Mouse (Mus musculus): ENCODE measurements around the gene Runx3. TPM values are rescaled to one million over a fixed set of nuclear protein-coding genes. Genes with fewer than 3 reads are reported as not detected.
A peak's percentile ranks its signal among the peaks of the same experiment; 100 is the strongest.
"Not testable (repeated sequence)": the region's sequence is repeated elsewhere in the genome, so short reads cannot be mapped to it uniquely, and the experiment has no call there.

Gene Runx3
- polyA plus RNA-seq, 1 experiment from 2014 or later = not detected

DNA sequence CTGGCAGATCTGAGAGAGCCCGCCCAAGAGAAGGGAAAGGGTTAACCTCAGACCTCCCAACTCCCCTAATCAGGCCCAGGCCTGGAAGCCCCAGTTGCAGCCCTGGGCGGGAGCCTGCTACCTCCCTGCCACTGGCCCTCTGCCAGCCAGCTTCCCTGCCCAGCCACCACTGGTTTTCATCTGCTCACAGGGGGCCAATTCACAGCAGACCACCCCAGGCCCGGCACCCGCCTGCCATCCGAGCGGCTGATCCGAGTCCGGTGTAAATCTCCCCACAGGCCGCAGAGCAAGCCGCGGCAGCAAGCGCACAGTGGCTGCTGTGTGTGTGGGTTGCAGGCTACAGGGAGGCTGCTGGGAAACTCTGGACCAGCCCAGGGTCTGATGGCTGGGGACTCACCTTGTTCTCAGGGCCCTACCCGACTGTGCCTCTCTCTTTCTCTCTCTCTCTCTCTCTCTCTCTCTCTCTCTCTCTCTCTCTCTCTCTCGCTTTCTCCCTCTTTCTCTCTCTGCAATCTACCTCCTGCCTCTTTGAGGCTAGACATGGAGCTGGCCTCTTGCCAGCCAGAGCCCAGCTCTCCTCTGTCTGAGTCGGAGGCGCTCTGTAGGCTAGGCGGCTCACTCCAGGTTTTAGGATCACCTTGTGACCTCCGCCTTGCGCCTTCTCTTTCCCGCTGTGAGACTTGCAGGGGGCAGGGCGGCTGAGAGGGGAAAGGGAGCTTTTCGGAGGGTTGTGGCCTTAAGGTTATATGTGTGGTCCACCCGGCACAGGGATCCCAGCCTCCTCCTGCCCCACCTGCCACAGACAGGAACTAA, 46.2 kb downstream of the Runx3 start:
- Histone ChIP-seq H3K4me2 (0 out of 2 replicates have a peak overlapping the region, but pooled peaks have one; percentile 1), H3K36me3 (replicated peaks) (no peaks in the 10 kb centered on the region), H3K4me3 (no peak overlapping the region), H3K9ac (no peak overlapping the region), H3K4me1 (peaks cover 14% of the 10 kb centered on the region), H3K27ac (no peak overlapping the region), H3K9me3 (no peaks in the 10 kb centered on the region), H3K27me3 (replicated peaks) (peaks cover 55% of the 10 kb centered on the region)
- peak; percentile 45; the same call in 1 of the 2 replicates for ATAC-seq (replicated peaks)
- 4% methylated on average over 23 of the region's 23 CpGs for WGBS

DNA sequence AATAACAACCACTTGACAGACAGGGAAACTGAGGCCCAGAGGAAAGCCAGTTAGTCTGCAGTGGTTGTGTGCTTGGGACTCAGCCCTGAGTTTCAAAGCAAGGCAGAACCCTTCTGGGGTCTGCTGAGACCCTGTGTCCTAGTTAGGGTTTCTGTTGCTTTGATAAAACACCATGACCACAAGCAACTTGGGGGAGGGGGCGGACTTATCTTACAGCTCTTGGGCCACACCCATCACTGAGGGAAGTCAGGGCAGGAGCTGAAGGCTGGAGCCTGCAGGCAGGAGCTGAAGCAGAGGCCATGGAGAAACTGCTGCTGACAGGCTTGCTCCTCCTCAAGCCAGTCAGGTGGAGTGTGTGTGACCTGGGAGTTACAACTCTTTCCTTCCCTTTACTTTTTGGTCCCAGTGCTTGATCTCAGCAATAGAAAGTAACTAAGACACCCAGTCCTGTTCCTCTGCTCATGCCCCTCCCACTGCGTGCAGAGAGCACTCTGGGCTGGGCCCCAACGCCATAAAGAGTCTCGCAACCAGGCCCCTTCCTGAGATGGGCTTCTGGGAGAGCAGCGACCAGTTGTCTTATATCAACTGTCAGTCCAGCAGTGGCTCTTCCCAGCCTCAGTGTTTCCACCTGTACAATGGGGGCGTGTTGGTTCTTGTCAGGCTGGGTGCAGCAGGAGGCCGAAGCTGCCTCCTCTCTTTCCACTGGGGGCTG, 47.5 kb downstream of the Runx3 start:
- H3K4me3 ChIP-seq = no peak overlapping the region
- H3K4me1 ChIP-seq = peaks cover 14% of the 10 kb centered on the region
- H3K27me3 ChIP-seq (replicated peaks) = peaks cover 55% of the 10 kb centered on the region
- H3K4me2 ChIP-seq = no peak overlapping the region
- no peak overlapping the region for H3K9ac ChIP-seq
- H3K27ac ChIP-seq = no peak overlapping the region
- ATAC-seq (replicated peaks) = no peak
- H3K9me3 ChIP-seq = no peaks in the 10 kb centered on the region
- WGBS = 50% methylated on average over 7 of the region's 7 CpGs
- H3K36me3 ChIP-seq (replicated peaks) = no peaks in the 10 kb centered on the region

DNA sequence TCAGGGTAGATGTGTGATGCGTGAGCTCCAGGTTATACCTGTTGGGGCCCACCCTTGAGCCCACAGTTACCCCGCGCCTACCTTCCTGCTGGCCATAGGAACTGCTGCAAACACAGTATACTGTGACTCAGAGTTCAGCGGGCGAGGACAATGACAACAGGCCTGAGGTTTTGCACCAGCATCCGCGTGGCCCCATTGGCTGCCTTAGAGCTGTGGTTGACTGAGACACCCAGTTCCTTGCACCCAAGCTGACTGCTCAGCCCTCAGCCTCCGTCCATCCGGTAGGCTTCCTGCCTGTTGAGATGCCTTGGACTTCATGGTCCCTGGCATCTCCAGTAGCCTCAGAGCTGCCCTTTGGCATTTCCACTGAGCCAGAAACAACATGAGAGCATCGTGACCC, 48.6 kb downstream of the Runx3 start:
- WGBS = 74% methylated on average over 10 of the region's 10 CpGs
- peaks cover 14% of the 10 kb centered on the region for H3K4me1 ChIP-seq
- no peak overlapping the region for H3K9ac ChIP-seq
- H3K9me3 ChIP-seq = no peaks in the 10 kb centered on the region
- no peak for ATAC-seq (replicated peaks)
- no peak overlapping the region for H3K4me2 ChIP-seq
- no peak overlapping the region for H3K27ac ChIP-seq
- no peak overlapping the region for H3K4me3 ChIP-seq
- H3K36me3 ChIP-seq (replicated peaks) = no peaks in the 10 kb centered on the region
- H3K27me3 ChIP-seq (replicated peaks) = peaks cover 54% of the 10 kb centered on the region

DNA sequence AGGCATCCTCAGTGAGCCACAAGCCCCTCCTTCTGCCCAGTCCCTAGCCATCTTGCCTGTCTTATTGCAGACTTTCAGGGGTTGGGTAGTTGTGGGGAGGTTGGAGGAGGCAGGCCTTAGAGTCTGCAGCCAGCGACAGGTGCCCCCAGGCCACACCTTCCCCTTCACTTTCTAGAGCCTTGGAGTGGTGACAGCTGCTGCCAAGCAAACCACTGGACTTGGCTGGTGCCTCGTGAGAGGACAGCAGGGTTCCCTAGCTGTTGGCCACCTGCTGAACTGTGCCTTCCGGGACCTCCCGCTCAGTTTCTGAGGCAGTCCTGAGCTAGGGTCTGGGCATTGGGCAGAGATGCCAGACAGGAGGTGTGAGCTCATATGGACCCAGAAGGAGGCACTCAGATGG, 49.0 kb downstream of the Runx3 start:
- Histone ChIP-seq H3K9ac (no peak overlapping the region), H3K27ac (no peak overlapping the region), H3K9me3 (no peaks in the 10 kb centered on the region), H3K4me3 (no peak overlapping the region), H3K27me3 (replicated peaks) (peaks cover 54% of the 10 kb centered on the region), H3K4me1 (peaks cover 14% of the 10 kb centered on the region), H3K4me2 (no peak overlapping the region), H3K36me3 (replicated peaks) (no peaks in the 10 kb centered on the region)
- 53% methylated on average over 4 of the region's 4 CpGs for WGBS
- ATAC-seq (replicated peaks) = no peak

DNA sequence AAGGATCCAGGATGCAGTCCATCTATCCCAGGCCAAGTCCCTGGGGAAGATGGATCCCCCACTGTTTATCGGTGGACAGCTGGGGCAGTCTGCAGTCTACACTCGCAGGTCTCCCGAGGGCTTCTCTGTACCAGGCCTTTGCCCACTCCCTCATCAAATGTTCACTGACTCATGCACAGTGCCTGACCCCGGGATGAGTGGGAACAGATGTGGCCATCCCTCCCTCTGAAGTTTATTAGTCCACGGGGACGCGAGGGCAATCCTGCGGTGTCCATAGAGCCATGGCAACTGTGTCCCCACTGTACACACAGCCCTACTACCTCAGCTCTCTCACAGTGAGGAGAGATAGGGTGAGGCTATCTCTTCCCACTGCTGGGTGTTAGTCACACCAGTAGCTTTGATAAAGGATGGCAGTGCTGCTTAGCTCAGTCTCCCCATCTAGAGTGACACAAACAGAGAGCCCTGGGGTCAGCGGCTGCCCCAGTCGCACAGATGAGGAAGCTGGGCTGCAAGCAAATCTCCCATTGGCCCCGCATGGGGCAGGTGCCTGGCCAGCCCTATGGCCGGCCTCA, 50.9 kb downstream of the Runx3 start:
- no peak overlapping the region for H3K9ac ChIP-seq
- no peak overlapping the region for H3K4me2 ChIP-seq
- peaks cover 21% of the 10 kb centered on the region for H3K4me1 ChIP-seq
- ATAC-seq (replicated peaks) = no peak
- H3K27me3 ChIP-seq (replicated peaks) = peaks cover 58% of the 10 kb centered on the region
- H3K36me3 ChIP-seq (replicated peaks) = no peaks in the 10 kb centered on the region
- H3K4me3 ChIP-seq = no peak overlapping the region
- no peak overlapping the region for H3K27ac ChIP-seq
- 74% methylated on average over 12 of the region's 12 CpGs for WGBS
- no peaks in the 10 kb centered on the region for H3K9me3 ChIP-seq

DNA sequence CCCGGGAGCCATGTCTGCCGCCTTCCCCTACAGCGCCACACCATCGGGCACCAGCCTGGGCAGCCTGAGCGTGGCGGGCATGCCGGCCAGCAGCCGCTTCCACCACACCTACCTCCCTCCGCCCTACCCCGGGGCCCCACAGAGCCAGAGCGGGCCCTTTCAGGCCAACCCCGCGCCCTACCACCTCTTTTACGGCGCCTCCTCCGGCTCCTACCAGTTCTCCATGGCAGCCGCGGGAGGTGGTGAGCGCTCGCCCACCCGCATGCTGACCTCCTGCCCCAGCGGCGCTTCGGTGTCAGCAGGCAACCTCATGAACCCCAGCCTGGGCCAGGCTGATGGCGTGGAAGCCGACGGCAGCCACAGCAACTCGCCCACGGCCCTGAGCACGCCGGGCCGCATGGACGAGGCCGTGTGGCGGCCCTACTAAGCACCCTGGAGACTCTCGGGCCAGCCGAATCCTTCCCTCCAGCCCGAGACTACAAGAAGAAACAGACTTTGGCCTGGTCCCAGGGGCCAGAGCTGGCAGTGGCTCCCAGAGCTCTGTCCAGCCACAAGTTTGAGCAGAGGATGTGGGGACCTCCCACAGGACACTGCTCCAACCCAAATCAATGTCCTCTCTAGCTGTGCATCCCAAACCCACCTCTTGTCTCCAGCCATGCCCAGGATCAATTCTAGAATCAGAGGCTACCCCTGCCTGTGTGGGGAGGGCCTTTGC, 55.1 kb downstream of the Runx3 start:
- no peaks in the 10 kb centered on the region for H3K9me3 ChIP-seq
- ATAC-seq (replicated peaks) = no peak
- peaks cover 27% of the 10 kb centered on the region for H3K27me3 ChIP-seq (replicated peaks)
- peak overlapping the region; percentile 50 for H3K4me2 ChIP-seq
- no peaks in the 10 kb centered on the region for H3K36me3 ChIP-seq (replicated peaks)
- H3K27ac ChIP-seq = no peak overlapping the region
- H3K4me1 ChIP-seq = peaks cover 9% of the 10 kb centered on the region; the same call in 1 of the 2 replicates
- H3K9ac ChIP-seq = 0 out of 2 replicates have a peak overlapping the region, but pooled peaks have one; percentile 11
- peak overlapping the region; percentile 28 for H3K4me3 ChIP-seq
- 7% methylated on average over 38 of the region's 38 CpGs for WGBS

DNA sequence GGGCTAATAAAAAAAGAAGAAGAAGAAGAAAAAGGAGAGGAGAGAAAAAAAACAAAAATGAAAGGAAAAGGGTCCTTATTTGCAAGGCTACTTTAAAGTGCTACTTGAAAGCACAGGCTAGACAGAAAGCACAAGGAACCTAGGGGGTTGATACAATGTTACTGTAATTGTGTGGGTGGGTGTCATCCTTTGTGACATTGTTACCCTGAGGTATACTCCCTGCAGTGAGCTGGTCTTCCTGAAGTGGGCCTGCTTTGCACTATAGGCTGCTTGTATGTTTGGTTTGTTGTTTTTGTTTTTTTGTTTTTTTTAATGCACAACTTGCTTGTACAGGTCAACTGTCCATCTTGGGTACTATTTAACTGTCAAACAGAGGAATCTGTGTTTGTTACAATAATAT, 57.1 kb downstream of the Runx3 start:
- peaks cover 27% of the 10 kb centered on the region for H3K27me3 ChIP-seq (replicated peaks)
- no peak overlapping the region for H3K4me2 ChIP-seq
- H3K9ac ChIP-seq = no peak overlapping the region
- H3K9me3 ChIP-seq = no peaks in the 10 kb centered on the region
- H3K36me3 ChIP-seq (replicated peaks) = no peaks in the 10 kb centered on the region
- no peak for ATAC-seq (replicated peaks)
- H3K4me3 ChIP-seq = no peak overlapping the region
- H3K27ac ChIP-seq = no peak overlapping the region
- peaks cover 9% of the 10 kb centered on the region; the same call in 1 of the 2 replicates for H3K4me1 ChIP-seq

DNA sequence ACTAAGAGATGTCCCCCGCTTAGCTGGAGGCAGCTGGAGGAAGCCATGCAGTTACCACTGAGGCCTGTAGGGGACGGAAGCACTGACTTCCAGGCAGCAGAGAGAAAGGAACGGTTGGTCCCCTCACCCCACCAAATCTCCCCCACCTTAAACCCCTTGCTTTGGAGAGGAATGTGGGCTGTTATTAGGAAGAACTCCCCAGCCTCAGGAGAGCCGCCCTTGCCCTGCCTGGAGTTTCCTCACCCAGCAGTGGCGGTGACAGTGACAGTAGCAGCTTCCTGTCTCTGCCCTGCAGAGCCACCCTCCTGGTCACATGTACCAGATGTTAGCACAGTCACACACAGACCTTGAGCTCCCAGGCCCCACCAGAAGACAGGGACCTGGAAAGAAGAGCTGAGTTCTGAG, 58.6 kb downstream of the Runx3 start:
- ATAC-seq (replicated peaks) = no peak

DNA sequence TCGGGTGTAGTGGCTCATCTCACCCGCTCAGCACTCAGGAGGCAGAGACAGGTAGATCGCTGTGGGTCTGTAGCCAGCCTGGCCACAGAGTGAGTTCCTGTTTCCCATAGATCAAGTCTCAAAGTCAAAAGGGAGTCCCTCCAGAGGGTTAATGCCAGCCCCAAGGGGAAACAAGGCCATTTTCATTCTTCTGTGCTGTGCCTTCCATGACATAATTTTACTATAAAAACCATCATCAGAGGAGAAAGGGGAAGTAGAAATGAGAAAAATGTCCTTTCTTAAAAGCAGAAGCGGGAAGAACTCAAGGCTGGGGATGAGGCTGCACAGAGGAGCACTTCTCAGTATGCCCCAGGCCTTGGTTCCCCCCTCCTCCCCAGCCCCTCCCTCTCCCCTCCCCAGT, 61.4 kb downstream of the Runx3 start:
- Histone ChIP-seq H3K9ac (no peak overlapping the region), H3K27me3 (replicated peaks) (no peaks in the 10 kb centered on the region), H3K36me3 (replicated peaks) (no peaks in the 10 kb centered on the region), H3K4me1 (no peaks in the 10 kb centered on the region), H3K27ac (no peak overlapping the region), H3K4me3 (no peak overlapping the region), H3K9me3 (no peaks in the 10 kb centered on the region), H3K4me2 (no peak overlapping the region)
- 84% methylated on average over 4 of the region's 4 CpGs for WGBS
- no peak for ATAC-seq (replicated peaks)

More for the DNA sequence above, 58.6 kb downstream of the Runx3 start:
- H3K4me2 ChIP-seq = no peak overlapping the region
- 22% methylated on average over 5 of the region's 5 CpGs for WGBS
- H3K4me1 ChIP-seq = peaks cover 9% of the 10 kb centered on the region; the same call in 1 of the 2 replicates
- no peaks in the 10 kb centered on the region for H3K9me3 ChIP-seq
- no peak overlapping the region for H3K27ac ChIP-seq
- H3K4me3 ChIP-seq = no peak overlapping the region
- peaks cover 22% of the 10 kb centered on the region for H3K27me3 ChIP-seq (replicated peaks)
- H3K9ac ChIP-seq = no peak overlapping the region
- H3K36me3 ChIP-seq (replicated peaks) = no peaks in the 10 kb centered on the region

DNA sequence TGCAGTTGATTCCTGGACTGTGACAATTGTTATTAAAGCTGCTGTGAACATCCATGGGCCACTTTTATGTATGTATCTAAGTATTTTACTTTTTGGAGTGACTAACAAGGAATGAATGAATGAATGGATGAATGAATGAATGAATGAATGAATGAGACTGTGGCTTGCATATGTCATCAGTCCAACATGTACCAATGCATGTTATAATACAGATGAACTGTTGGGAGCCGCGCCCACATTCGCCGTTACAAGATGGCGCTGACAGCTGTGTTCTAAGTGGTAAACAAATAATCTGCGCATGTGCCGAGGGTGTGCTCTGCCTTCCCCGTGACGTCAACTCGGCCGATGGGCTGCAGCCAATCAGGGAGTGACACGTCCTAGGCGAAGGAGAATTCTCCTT, 63.8 kb downstream of the Runx3 start:
- ATAC-seq (replicated peaks); H3K4me2 ChIP-seq; H3K36me3 ChIP-seq (replicated peaks); H3K4me3 ChIP-seq; H3K9me3 ChIP-seq; H3K27ac ChIP-seq; H3K4me1 ChIP-seq; H3K27me3 ChIP-seq (replicated peaks); H3K9ac ChIP-seq: not testable (repeated sequence)
- whole genome bisulfite sequencing = 99% methylated on average over 7 of the region's 13 CpGs

DNA sequence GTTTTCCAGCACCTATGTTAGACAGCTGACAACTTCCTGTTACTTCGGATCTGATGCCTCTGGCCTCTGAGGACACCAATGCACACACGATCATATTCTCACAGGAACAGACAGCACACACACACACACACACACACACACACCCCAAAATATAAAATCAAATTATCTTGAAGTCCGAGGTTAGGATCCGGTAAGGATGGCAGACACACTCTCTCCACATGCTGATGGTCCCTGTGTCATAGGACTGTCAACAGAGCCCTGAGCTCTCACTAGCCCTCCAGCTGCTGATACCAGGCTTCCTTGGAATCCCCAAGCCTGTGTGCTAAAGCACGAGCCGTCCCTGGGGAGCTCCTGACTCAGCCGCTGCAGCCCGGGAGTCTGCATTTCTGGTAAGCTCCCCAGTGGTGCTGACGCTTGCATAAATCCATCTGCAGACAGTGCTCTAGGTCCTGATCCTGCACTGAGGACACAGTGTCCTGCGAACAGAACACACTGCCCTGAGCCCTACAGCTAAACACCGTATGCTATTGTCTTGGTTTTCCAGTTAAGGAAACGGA, 69.1 kb downstream of the Runx3 start:
- WGBS = 81% methylated on average over 12 of the region's 12 CpGs
- H3K4me1 ChIP-seq = no peaks in the 10 kb centered on the region
- no peaks in the 10 kb centered on the region for H3K27me3 ChIP-seq (replicated peaks)
- no peak overlapping the region for H3K9ac ChIP-seq
- no peak overlapping the region for H3K27ac ChIP-seq
- no peak overlapping the region for H3K4me3 ChIP-seq
- H3K4me2 ChIP-seq = no peak overlapping the region
- H3K36me3 ChIP-seq (replicated peaks) = no peaks in the 10 kb centered on the region
- ATAC-seq (replicated peaks) = no peak
- no peaks in the 10 kb centered on the region for H3K9me3 ChIP-seq

DNA sequence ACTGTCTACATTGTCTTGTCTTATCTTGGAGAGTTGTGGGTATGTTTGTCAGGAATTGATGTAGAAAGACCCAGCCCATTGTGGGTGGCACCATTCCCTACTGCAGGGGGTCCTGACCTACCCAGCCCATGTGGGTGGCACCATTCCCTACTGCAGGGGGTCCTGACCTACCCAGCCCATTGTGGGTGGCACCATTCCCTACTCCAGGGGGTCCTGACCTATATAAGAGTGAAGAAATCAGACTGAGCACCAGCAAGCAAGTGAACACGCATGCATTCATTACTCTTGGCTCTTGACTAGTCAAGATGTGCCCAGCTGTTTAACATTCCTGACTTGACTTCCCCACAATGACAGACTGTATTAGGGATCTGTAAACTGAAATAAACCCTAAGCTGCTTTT, 69.9 kb downstream of the Runx3 start:
- H3K9me3 ChIP-seq = no peaks in the 10 kb centered on the region
- ATAC-seq (replicated peaks) = no peak

More for the DNA sequence above, 69.9 kb downstream of the Runx3 start:
- H3K4me2 ChIP-seq = no peak overlapping the region
- no peak overlapping the region for H3K9ac ChIP-seq
- H3K27me3 ChIP-seq (replicated peaks) = no peaks in the 10 kb centered on the region
- 82% methylated on average over 1 of the region's 1 CpGs for WGBS
- H3K4me3 ChIP-seq = no peak overlapping the region
- no peaks in the 10 kb centered on the region for H3K4me1 ChIP-seq
- H3K27ac ChIP-seq = no peak overlapping the region
- no peaks in the 10 kb centered on the region for H3K36me3 ChIP-seq (replicated peaks)

Measured in midbrain, embryonic 15.5 days (tissue).